Mouse (Mus musculus): ENCODE measurements around the gene Ovol2. TPM values are rescaled to one million over a fixed set of nuclear protein-coding genes. Genes with fewer than 3 reads are reported as not detected.

Ovol2 gene
- polyA plus RNA-seq, 1 experiment from 2014 or later, result 1.1 TPM

DNA sequence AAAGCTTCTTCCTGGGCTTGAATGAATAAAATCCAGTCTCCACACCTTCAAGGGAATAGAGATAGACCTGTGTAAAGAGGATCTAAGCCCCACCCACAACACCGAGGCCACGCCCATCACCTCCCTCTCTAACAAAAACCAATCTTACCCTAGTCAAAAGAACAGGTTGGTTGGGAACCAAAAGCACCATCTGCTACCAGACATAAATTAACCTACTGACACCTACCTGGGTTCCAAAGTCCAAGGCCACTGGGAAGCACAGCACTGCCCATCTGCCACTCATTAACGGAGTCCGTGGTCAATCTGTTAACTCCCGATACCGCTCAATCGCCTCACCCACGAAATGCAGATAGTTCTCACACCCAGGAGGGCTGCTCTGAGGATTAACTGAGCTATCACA is 23.4 kb downstream of the Ovol2 start:
- ATAC-seq, result peak; percentile 73
- 39% methylated on average over 8 of the region's 8 CpGs for WGBS

GRCm38 (mm10) chr2:144305721-144306294 is 26.1 kb downstream of the Ovol2 start:
- Histone ChIP-seq H3K4me3 (replicated peaks) (no peak overlapping the region), H3K9me3 (no peaks in the 10 kb centered on the region), H3K4me1 (replicated peaks) (0 out of 2 replicates have a peak, but pooled peaks cover 2% of the 10 kb centered on the region), H3K27me3 (replicated peaks) (no peaks in the 10 kb centered on the region), H3K4me2 (replicated peaks) (no peak overlapping the region), H3K9ac (no peak overlapping the region), H3K36me3 (no peaks in the 10 kb centered on the region), H3K27ac (no peak overlapping the region)
- ATAC-seq, result no peak
- 68% methylated on average over 18 of the region's 18 CpGs for whole genome bisulfite sequencing

More for the DNA sequence above, 23.4 kb downstream of the Ovol2 start:
- Histone ChIP-seq H3K9ac (no peak overlapping the region), H3K4me2 (replicated peaks) (no peak overlapping the region), H3K27me3 (replicated peaks) (no peaks in the 10 kb centered on the region), H3K4me1 (replicated peaks) (0 out of 2 replicates have a peak, but pooled peaks cover 2% of the 10 kb centered on the region), H3K9me3 (no peaks in the 10 kb centered on the region), H3K36me3 (no peaks in the 10 kb centered on the region), H3K4me3 (replicated peaks) (no peak overlapping the region), H3K27ac (peak overlapping the region; percentile 32; the same call in 1 of the 2 replicates)

DNA sequence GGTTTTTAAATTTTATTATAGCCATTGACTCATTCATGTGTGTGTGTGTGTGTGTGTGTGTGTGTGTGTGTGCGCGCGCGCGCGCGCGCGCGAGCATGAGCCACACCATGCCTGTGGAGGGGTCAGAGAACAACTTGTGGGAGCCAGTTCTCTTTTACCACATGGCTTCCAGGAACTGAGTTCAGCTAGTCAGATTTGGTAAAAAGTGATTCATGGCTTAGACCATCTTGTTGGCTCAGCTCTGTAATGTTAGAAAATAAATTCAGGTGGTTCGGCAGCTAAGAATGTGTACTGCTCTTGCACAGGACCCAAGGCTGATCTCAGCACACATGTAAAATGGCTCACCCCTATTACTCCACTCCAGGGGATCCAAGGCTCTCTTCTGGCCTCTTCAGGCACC is 30.8 kb downstream of the Ovol2 start:
- no peaks in the 10 kb centered on the region for H3K36me3 ChIP-seq
- ATAC-seq, result no peak
- no peaks in the 10 kb centered on the region for H3K27me3 ChIP-seq (replicated peaks)
- no peaks in the 10 kb centered on the region for H3K9me3 ChIP-seq
- no peak overlapping the region for H3K4me3 ChIP-seq (replicated peaks)
- no peak overlapping the region for H3K4me2 ChIP-seq (replicated peaks)
- H3K9ac ChIP-seq, result no peak overlapping the region
- H3K27ac ChIP-seq, result no peak overlapping the region
- no peaks in the 10 kb centered on the region for H3K4me1 ChIP-seq (replicated peaks)
- WGBS, result 94% methylated on average over 11 of the region's 11 CpGs

- Histone ChIP-seq H3K4me3 (replicated peaks) (no peak overlapping the region), H3K9ac (no peak overlapping the region), H3K27ac (no peak overlapping the region), H3K4me1 (replicated peaks) (no peaks in the 10 kb centered on the region), H3K36me3 (no peaks in the 10 kb centered on the region), H3K4me2 (replicated peaks) (no peak overlapping the region), H3K27me3 (replicated peaks) (no peaks in the 10 kb centered on the region), H3K9me3 (no peaks in the 10 kb centered on the region)
- peak; percentile 84 for ATAC-seq
- WGBS, result 58% methylated on average over 9 of the region's 9 CpGs
Observed at GRCm38 (mm10) chr2:144299749-144300669, 31.9 kb downstream of the Ovol2 start.

DNA sequence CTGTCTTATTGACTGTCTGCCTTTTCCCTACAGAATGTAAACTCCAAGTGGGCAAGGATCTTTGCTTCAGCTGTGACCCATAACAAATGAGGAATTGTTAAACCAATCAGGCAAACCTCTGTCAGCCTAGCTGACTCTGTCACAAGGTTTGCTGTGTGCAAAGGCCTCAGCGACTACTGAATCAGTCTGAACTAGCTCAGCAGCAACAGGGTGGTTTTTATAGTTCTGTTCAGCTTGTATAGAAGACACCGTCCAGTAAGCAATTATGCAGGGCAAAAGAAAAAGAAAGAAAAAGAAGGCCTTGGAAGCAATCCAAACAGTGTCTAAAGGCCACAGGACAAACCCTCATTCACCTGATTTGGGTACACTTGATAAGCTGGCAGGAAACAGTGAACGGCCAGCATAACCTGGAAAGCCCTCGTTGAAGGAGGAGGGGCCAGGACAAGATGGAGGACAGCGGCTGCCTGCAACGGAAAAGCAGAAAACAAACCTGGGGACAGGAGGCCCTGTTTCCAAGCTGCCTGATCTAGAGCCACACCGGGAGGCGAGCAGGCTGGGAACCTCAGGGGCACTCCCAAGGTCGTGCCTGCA is 36.7 kb downstream of the Ovol2 start:
- Histone ChIP-seq H3K9ac (no peak overlapping the region), H3K27ac (0 out of 2 replicates have a peak overlapping the region, but pooled peaks have one; percentile 23), H3K4me1 (replicated peaks) (0 out of 2 replicates have a peak, but pooled peaks cover 4% of the 10 kb centered on the region), H3K4me3 (replicated peaks) (no peak overlapping the region), H3K9me3 (no peaks in the 10 kb centered on the region), H3K27me3 (replicated peaks) (no peaks in the 10 kb centered on the region), H3K4me2 (replicated peaks) (0 out of 2 replicates have a peak overlapping the region, but pooled peaks have one; percentile 15), H3K36me3 (no peaks in the 10 kb centered on the region)
- WGBS, result 54% methylated on average over 9 of the region's 9 CpGs
- peak; percentile 72 for ATAC-seq

DNA sequence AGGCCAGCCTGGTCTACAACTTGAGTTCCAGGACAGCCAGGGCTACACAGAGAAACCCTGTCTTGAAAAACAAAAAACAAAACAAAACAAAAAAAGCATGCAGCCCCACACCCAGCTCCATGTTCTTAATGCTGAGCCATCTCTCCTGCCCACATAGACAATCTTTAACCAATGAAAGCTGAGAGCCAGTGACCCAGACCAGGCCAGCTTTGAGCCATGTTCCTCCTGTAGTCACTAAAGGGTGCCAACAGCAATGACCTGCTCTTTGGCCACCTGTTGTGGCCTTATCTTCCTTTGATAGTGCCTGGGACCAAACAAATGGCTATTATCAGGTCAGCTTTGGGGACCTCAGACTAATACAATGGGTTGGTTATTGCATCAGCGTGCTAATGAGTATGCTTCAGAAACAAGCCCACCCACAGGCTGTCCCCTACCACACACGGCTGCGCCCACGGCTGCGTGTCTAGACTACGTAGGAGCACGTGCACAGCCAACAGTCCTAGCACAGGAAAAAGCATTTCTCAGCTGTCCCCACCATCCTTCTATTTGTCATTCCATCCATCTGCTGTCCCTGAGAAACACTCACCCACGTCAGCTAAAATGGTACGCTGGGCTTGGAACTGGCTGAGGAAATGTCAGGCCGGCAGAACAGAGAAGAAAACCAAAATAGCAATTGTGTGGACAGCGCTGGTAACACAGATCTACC is 40.2 kb downstream of the Ovol2 start:
- H3K9ac ChIP-seq, result no peak overlapping the region
- no peak for ATAC-seq
- 0 out of 2 replicates have a peak, but pooled peaks cover 4% of the 10 kb centered on the region for H3K4me1 ChIP-seq (replicated peaks)
- no peak overlapping the region for H3K4me3 ChIP-seq (replicated peaks)
- no peaks in the 10 kb centered on the region for H3K36me3 ChIP-seq
- H3K9me3 ChIP-seq, result no peaks in the 10 kb centered on the region
- H3K27ac ChIP-seq, result no peak overlapping the region
- H3K27me3 ChIP-seq (replicated peaks), result no peaks in the 10 kb centered on the region
- WGBS, result 78% methylated on average over 11 of the region's 11 CpGs
- no peak overlapping the region for H3K4me2 ChIP-seq (replicated peaks)

- no peak overlapping the region for H3K27ac ChIP-seq
- 0 out of 2 replicates have a peak, but pooled peaks cover 4% of the 10 kb centered on the region for H3K4me1 ChIP-seq (replicated peaks)
- H3K36me3 ChIP-seq, result no peaks in the 10 kb centered on the region
- no peak overlapping the region for H3K4me3 ChIP-seq (replicated peaks)
- H3K4me2 ChIP-seq (replicated peaks), result no peak overlapping the region
- 91% methylated on average over 7 of the region's 7 CpGs for WGBS
- H3K9ac ChIP-seq, result no peak overlapping the region
- H3K9me3 ChIP-seq, result no peaks in the 10 kb centered on the region
- H3K27me3 ChIP-seq (replicated peaks), result no peaks in the 10 kb centered on the region
- ATAC-seq, result no peak
Observed at GRCm38 (mm10) chr2:144290321-144290720, 41.6 kb downstream of the Ovol2 start.

- Histone ChIP-seq H3K9me3 (no peaks in the 10 kb centered on the region), H3K9ac (no peak overlapping the region), H3K27me3 (replicated peaks) (no peaks in the 10 kb centered on the region), H3K27ac (no peak overlapping the region), H3K4me1 (replicated peaks) (no peaks in the 10 kb centered on the region), H3K4me2 (replicated peaks) (no peak overlapping the region), H3K36me3 (peaks cover 20% of the 10 kb centered on the region), H3K4me3 (replicated peaks) (no peak overlapping the region)
- 69% methylated on average over 3 of the region's 3 CpGs for WGBS
- no peak for ATAC-seq
Observed at GRCm38 (mm10) chr2:144281417-144281816, 50.5 kb downstream of the Ovol2 start.

- Histone ChIP-seq H3K36me3 (peaks cover 20% of the 10 kb centered on the region), H3K4me2 (replicated peaks) (no peak overlapping the region), H3K27me3 (replicated peaks) (no peaks in the 10 kb centered on the region), H3K4me1 (replicated peaks) (no peaks in the 10 kb centered on the region), H3K9me3 (no peaks in the 10 kb centered on the region), H3K27ac (no peak overlapping the region), H3K4me3 (replicated peaks) (no peak overlapping the region), H3K9ac (no peak overlapping the region)
- no peak for ATAC-seq
- WGBS, result 86% methylated on average over 3 of the region's 3 CpGs
Observed at GRCm38 (mm10) chr2:144280568-144280967, 51.4 kb downstream of the Ovol2 start.

GRCm38 (mm10) chr2:144279742-144280141 is 52.2 kb downstream of the Ovol2 start:
- Histone ChIP-seq H3K27me3 (replicated peaks) (no peaks in the 10 kb centered on the region), H3K4me3 (replicated peaks) (no peak overlapping the region), H3K36me3 (peaks cover 20% of the 10 kb centered on the region), H3K9ac (no peak overlapping the region), H3K9me3 (no peaks in the 10 kb centered on the region), H3K4me2 (replicated peaks) (no peak overlapping the region), H3K4me1 (replicated peaks) (peaks cover 2% of the 10 kb centered on the region), H3K27ac (no peak overlapping the region)
- ATAC-seq, result peak; percentile 61
- WGBS, result 79% methylated on average over 5 of the region's 5 CpGs

- Histone ChIP-seq H3K27ac (no peak overlapping the region), H3K27me3 (replicated peaks) (no peaks in the 10 kb centered on the region), H3K4me1 (replicated peaks) (peaks cover 9% of the 10 kb centered on the region), H3K9me3 (no peaks in the 10 kb centered on the region), H3K9ac (no peak overlapping the region), H3K4me3 (replicated peaks) (no peak overlapping the region), H3K4me2 (replicated peaks) (no peak overlapping the region), H3K36me3 (peaks cover 20% of the 10 kb centered on the region)
- no peak for ATAC-seq
- 88% methylated on average over 3 of the region's 3 CpGs for WGBS
Observed at GRCm38 (mm10) chr2:144276885-144277284, 55.1 kb downstream of the Ovol2 start.

GRCm38 (mm10) chr2:144274741-144275140 is 57.2 kb downstream of the Ovol2 start:
- peak overlapping the region; percentile 46; the same call in 1 of the 2 replicates for H3K27ac ChIP-seq
- no peak overlapping the region for H3K4me3 ChIP-seq (replicated peaks)
- ATAC-seq, result no peak
- 23% methylated on average over 8 of the region's 8 CpGs for WGBS
- H3K36me3 ChIP-seq, result peaks cover 18% of the 10 kb centered on the region
- 0 out of 2 replicates have a peak overlapping the region, but pooled peaks have one; percentile 16 for H3K4me2 ChIP-seq (replicated peaks)
- no peaks in the 10 kb centered on the region for H3K27me3 ChIP-seq (replicated peaks)
- no peaks in the 10 kb centered on the region for H3K9me3 ChIP-seq
- H3K4me1 ChIP-seq (replicated peaks), result peaks cover 9% of the 10 kb centered on the region
- no peak overlapping the region for H3K9ac ChIP-seq
